Mouse (Mus musculus): ENCODE measurements around the gene Ssna1. TPM values are rescaled to one million over a fixed set of nuclear protein-coding genes. Genes with fewer than 3 reads are reported as not detected.

Ssna1 gene
- total RNA-seq (2021): 10 to 100 TPM; 57.6 to 70.5 TPM
- long read RNA-seq, experiment 1, transcript Ssna1-204 (2 exons, 1,006 nt): minor isoform, 22 of 66 reads
- long read RNA-seq, experiment 1, transcript Ssna1-201 (3 exons, 862 nt): major isoform, 29 of 66 reads
- long read RNA-seq, experiment 1, partial matches to known transcripts: 0 of 66 reads
- long read RNA-seq, experiment 1, other reads (novel, unspliced or antisense): 11 of 66 reads
- long read RNA-seq, experiment 2, transcript Ssna1-204 (2 exons, 1,006 nt): minor isoform, 16 of 44 reads
- long read RNA-seq, experiment 2, transcript Ssna1-201 (3 exons, 862 nt): major isoform, 20 of 44 reads
- long read RNA-seq, experiment 2, partial matches to known transcripts: 3 of 44 reads
- long read RNA-seq, experiment 2, other reads (novel, unspliced or antisense): 2 of 44 reads

DNA sequence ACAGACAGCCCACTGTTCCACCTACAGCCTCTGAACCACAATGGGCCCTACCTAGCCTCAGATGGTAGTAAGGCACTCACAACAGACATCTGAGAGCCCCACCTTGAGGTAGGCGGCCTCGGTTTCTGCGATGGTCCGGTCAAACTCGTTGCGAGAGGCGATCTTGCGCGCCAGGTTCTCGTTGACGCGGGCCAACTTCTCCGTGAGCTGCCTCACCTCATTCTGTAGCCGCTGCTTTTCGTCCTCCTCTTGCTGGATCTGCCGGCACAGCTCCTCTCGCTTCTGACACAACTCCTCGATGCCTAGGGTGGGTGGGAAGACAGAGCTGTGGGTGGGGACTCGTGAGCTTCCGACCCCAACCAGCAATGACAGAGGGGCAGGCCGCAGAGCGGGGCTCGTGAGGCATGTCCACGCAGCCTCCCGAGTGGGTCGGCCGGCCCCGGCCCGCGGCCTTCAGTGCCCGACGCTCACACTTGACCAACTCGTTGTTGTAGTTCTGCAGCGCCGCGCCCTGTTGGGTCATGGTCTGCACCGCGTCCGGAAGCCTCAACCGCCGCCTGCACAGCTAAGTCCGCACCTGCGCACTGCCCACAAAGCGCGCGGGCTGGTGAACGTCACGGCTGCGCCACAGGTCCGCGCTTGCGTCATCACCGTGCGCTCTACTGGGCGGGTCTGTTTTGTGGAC lies at the start of gene Ssna1, which contains the start of gene Anapc2:
Gene Ssna1, minus strand, starts transcription at position 612 of the 685 bp plus-strand sequence.
Gene Anapc2, plus strand, starts transcription at position 652 of the 685 bp plus-strand sequence.
- peak; percentile 98 to 99 for DNase-seq (ENCODE audit: low spot score in 2 of 2)

- no peak for DNase-seq (ENCODE audit: low spot score in 2 of 2)
Measured at GRCm38 (mm10) chr2:25320084-25320483, 47.8 kb upstream of the Ssna1 start.

DNA sequence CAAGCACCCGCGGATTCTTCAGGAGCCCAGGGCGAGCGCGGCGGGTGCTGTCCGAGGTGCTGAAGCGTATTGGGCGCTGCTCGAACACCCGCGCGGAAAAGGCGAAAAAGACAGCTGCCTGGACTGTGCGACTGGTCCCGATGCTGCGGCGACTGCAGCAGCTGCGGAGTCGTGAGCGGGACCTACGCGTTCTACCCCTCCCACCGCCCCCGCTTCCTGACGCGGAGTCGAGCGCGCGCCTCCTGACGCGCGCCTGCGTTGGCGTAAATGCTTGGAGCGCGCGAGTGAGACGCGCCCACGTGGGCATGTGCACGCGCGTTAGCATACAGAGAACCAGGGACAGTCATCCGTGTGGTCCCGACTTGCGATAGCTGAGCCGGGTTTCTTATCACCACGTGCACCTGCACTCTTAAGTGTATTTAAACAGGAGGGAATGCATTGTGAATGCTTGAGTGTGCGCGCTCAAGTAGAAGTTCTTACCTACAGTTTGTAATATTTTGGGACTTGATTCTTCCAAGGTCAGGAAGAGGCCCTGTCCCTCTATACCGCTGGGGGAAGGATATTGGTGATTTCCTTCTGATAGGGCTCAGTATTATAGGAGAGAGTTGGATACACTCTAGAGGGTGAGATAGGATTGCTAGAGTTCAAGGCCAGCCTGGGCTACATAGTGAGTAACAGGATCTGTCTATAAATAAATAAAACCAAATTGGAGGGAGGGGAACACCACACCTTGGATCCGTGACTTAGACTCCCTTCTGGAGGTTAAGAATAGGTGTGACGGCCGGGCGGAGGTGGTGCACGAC lies 46.9 kb upstream of the Ssna1 start, which contains the start of gene Grin1:
Gene Grin1, minus strand, starts transcription at position 217 of the 803 bp plus-strand sequence.
- peak; percentile 84 to 95 for DNase-seq (ENCODE audit: low spot score in 2 of 2)

- peak; percentile 51 to 70 for DNase-seq (ENCODE audit: low spot score in 2 of 2)
Measured at GRCm38 (mm10) chr2:25318119-25318966, 46.1 kb upstream of the Ssna1 start.

DNA sequence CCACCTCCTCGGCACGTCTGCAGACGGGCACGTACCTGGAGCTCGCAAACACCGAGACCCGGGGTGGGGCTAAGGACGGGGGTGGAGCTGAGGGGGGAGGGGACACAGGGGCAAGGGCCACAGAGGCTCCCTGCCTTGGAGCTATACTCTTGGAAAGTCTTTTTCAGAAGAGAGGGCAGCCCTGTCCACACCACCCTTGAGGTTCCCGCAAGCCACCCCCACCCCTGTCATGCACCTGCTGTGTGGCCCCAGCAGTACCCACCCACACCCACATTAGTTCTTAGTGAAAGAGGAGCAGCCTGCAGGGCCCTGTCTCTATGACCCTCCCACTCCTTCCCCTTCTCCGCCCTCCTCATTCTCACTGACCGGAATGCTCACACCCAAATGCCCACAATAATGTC lies 39.3 kb upstream of the Ssna1 start:
- no peak for DNase-seq (ENCODE audit: low spot score in 2 of 2)

DNA sequence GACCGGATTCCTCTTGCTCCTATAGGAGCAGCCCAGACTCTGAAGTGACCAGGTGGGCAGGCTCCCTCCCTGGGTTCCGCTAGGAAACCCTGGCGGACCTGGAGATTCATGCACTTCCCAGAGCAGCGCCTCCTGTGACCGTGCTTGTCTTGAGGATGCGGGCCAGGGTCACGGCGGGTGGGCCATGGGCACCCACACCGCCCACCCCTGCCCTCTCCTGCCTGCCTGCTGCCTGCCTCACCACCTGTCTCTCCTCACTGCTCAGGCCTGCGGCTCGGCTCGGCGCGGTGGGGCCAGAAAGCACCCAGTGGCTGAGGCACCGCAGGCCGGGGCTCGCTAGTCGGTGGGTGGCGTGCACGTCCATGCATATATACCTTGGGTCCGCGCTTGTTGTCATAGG lies 38.7 kb upstream of the Ssna1 start:
- no peak for DNase-seq (ENCODE audit: low spot score in 2 of 2)

- DNase-seq (ENCODE audit: low spot score in 2 of 2): no peak
Measured at GRCm38 (mm10) chr2:25310180-25310579, 37.9 kb upstream of the Ssna1 start.

DNA sequence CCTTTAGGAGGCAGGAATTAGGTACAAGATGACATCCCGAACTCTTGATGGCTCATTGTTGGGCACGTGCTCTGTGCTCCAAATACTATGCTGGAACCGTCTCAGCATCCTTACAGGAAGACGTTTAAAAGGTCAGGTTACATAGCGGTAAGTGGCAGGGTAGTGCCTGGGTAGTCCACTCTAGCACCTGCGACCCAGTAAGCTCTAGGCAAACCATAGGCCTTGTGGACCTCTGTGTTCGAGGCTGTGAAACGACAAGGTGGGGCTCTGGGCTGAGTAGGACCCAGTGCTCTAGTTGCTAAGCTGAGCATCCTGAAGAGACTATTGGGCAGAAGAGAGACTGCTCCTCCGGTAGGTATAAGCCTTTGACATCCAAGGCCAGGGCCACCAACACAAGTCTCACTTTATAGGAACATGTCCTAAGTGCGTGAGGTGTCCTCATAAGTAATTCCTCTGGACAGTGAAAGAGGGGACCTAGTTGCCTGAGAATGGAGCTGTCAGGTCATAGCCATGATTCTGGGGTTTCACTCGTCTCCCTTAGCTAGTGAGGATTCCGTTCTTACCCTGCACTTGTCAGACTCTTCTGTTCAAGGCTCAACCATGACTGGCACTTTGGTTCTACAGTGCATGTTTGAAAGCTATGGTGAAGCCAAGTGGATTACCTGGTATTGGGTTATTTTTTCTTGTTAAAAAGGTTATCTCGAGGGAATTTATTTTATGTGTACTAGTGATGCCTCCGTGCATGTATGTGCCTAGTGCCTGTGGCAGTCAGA lies 33.5 kb upstream of the Ssna1 start:
- DNase-seq (ENCODE audit: low spot score in 2 of 2): no peak

DNA sequence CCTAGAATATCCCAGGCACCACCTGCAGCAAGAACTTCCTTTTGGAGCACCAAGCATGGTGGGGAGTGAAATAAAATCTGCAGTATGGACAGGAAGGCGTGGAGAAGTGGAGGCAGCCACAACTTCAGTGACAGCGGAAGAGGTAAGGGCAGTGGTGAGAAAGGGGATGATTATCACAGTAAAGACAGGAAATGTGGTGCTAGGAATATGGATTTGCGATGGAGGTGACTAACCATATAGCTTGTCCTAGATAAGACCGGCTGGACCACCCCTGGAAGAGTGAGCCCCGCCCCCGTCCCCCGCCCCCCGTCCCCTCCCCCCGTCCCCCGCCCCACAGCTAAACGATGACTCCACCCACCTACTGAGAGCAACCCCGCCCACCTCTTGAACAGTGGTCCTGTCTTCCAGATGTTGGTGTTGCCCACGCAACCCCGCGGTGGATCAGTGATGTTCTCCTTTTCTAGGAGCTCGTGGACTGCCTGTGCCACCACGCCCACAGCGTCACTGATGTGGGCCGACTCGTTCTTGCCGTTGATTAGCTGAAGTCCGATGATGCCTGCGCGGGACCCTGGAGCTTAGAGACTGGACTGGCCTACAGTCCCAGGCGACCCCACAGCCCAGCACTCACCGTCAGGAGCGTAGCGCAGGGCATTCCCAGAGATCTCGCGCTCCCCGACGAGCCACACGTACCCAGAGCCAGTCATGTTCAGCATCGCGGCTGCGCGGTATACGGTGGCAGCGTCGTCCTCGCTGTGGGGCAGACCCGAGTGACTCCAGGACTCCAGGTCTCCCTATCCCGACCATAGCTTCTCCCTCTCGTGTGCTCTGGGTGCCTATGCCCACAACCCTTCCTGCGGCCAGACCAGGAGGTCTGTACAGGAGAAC lies 32.7 kb upstream of the Ssna1 start:
- DNase-seq (ENCODE audit: low spot score in 2 of 2): peak in 1 of 2 experiments; percentile 48

DNA sequence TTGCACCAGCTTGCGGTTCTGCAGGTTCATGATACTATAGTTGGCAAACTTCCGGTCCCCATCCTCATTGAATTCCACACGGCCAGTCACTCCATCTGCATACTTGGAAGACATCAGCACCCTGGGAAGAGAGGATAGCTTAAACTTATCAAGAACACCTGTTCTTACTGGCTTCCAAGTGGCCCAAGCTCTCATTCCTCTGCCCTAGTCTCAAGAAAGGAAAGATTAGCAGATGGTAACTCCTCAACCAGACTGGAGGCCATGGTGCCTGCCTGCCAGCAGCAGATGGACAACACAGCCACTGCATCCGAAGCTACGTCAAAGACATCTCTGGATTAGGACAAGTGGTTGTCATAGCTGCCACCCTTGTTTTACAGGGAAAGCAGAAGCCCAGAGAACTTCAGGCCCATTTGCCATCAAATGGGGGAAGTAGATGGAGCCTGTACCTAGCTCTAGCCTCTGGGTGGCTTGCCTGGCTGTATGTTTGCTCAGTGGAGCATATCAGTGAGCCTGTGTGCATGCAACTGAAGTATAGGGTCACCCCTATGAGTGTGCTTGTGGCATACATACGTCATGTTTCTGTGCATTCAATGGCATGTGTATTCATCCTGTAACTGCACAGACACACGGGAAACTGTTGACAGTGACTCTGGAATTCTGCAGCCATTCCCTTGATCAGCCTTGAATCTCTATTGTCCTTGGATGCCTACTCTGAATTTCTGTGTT lies 31.9 kb upstream of the Ssna1 start:
- DNase-seq (ENCODE audit: low spot score in 2 of 2): no peak

GRCm38 (mm10) chr2:25303452-25303851 lies 31.2 kb upstream of the Ssna1 start:
- DNase-seq (ENCODE audit: low spot score in 2 of 2): no peak

- no peak for DNase-seq (ENCODE audit: low spot score in 2 of 2)
Measured at GRCm38 (mm10) chr2:25298046-25298445, 25.8 kb upstream of the Ssna1 start.

- DNase-seq (ENCODE audit: low spot score in 2 of 2): no peak
Measured at GRCm38 (mm10) chr2:25297093-25297492, 24.9 kb upstream of the Ssna1 start.

GRCm38 (mm10) chr2:25293706-25294105 lies 21.5 kb upstream of the Ssna1 start:
- DNase-seq (ENCODE audit: low spot score in 2 of 2): no peak

DNA sequence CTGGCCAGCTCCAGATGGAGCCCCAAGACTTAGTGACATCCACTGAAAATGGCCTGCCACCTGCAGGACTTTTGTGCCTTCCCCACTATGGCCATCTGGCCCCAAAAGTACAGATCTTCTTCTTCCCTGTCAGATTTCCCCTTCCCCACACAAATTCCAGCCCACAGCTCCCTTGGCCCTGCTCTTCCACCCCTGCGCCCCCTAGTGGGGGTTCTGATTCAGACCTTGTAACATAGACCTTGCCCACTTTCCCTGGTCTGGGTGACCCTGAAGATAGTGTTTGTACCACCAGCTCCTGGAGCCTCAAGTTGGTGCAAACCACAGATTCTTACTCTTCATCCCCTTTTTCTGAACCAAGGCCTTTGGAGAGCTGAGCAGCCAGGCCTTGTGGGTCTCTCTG lies 20.6 kb upstream of the Ssna1 start:
- peak; percentile 69 to 79 for DNase-seq (ENCODE audit: low spot score in 2 of 2)

GRCm38 (mm10) chr2:25292054-25292544 lies 19.9 kb upstream of the Ssna1 start:
- DNase-seq (ENCODE audit: low spot score in 2 of 2): peak; percentile 43 to 67

DNA sequence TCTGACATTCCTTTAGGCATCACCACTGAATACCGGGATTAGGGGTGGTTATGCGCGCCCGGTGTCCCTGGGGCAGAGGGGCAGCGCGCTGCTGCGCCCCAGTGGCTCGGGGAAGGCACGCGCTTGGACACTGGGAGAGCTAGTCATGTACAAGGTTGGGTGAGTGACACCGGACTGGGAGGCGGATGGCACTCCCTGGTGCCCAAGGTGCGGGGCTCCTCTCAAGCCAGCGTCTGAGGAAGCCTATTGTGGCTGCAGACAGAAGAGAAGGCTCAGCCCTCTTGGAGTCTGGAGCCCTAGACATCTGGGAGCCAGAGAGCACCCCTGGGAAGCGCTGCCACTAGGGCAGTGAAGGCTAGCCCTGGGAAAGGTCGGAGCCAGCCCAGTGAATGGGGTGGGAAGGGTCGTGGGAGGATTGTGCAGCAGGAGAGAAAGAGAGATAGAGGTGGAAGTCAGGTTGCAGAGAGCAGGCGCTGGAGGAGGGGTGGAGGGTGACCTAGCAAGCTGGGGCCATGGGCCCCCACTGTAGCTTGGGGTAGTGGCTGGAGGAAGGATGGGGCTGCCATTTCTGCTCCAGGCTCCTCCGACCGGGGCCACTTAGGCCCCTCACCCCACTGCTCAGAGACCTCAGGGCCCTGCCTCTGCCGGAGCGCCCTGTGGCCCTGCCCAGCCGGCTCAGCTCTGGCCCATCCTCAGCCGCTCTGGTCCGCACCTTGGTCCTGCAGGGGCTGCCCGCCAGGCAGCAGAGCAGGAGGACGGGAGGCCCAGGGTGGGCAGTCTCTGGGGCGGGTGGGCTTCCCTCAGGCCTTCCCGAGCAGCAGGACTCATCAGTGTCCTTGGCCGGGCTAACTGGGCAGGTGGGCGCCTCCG lies 19.2 kb upstream of the Ssna1 start:
- no peak for DNase-seq (ENCODE audit: low spot score in 2 of 2)

Data from left cerebral cortex, adult 18-20 months (tissue).